Mouse (Mus musculus) CH12F3 (cell line): ENCODE measurements around the gene Dglucy.

Experiments used
- in situ Hi-C: fragments of 300-500 bp; cut with MboI; formaldehyde crosslinking; loops from 2 replicates; pipeline ENCODE4 v1.14.3; 2020; ENCODE audit warnings: low sequenced_read_pairs

Gene Dglucy

DNA sequence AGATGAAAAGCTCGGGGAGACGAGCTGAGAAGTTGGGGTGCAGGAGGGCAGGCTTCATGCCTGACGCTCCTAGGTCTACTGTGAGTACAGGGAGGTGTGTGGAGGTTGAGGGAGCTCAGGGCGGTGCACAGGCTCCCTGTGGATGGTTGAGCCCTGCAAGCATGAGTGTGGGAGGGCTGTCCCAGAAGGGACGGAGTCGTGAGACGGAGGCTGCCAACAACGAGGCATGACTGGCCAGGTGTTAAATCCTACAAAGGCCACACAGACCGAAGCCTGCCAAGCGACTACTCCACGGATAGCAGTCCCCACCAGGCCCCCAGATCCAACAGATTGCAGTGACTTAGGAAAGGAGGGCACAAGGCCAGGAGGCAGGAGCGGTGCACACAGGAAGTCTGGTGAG is 131.9 kb downstream of the Dglucy start:
- in situ Hi-C loops, result loop anchor here (5.0 kb wide), 1 partner anchor 58 kb away; no protein-coding TSS in a partner anchor

DNA sequence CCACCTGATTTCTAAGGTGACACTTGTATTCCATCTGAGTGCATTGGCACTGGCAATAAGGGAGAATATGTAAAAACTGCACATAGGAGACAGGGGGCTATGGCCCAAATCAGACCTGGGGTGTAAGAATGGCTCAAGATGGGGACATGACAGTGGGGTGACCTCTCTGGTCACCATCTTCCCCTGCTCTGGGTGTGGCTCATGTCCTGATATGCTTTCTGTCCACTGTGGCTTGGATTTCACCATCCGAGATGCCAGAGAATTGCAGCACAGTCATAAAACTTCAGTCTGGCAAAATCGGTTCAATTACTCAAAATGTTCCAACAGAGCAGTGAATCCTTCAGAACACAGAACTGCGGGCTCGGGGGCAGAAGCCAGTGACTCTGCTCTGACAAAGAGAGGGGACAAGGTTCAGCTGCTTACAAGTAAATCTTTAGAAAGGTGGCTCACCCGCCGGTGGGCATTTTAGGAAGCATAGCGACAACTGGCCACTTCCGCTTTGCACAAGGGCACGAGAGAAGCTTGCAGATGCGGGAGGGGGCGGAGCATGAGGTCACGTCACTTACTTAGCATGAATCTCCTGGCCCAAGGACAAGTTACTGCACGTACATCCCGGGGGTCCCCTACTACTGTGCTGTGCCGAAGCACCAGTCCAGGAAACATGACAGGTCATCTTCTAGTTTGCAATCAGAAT is 145.9 kb downstream of the Dglucy start:
- in situ Hi-C loops, result loop anchor here (25.0 kb wide), 1 partner anchor 438 kb away; no protein-coding TSS in a partner anchor

- in situ Hi-C loops, result loop anchor here (25.0 kb wide), 1 partner anchor 436 kb away; no protein-coding TSS in a partner anchor
Observed at GRCm38 (mm10) chr12:100925644-100926619, 147.1 kb downstream of the Dglucy start.

DNA sequence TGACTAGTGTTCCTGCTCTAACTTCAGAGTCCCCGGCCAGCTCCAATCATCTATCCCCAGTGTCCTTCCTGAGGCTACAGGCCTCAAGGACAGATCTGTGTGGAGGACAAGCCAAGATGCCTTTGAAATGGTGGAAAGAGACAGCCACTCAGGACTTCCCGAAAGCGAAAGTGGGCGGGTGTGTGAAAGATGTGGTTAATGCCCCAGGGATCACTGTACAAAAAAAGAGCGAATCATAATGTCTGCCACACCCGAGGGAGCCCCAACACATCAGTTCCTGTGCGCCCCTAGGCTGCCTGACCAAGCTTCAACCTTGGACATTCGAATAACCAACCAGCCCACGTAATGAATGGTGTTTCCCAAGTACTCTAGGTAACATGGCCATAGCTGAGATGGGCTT is 149.4 kb downstream of the Dglucy start:
- in situ Hi-C loops, result loop anchor here (25.0 kb wide), 1 partner anchor 434 kb away; no protein-coding TSS in a partner anchor

DNA sequence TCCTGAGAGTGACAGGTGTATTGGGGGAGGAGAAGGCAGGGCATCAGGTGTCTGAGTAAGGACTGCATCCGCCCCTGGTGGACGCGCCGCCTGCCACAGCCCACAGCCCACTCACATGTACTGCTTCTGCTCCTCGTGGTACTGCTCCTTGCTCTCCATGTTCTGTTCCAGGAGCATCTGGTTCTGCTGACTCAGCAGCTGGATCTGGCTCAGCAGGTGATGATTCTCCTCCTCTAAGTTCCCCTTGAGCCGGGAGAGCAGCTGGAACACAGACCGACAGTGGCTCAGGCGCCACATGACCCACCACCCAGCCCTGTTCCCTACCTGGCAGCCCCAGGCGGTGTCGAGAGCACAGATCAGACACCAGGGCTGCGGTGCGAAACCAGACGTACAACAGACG is 152.8 kb downstream of the Dglucy start:
- in situ Hi-C loops, result loop anchor here (25.0 kb wide), 1 partner anchor 431 kb away; no protein-coding TSS in a partner anchor

DNA sequence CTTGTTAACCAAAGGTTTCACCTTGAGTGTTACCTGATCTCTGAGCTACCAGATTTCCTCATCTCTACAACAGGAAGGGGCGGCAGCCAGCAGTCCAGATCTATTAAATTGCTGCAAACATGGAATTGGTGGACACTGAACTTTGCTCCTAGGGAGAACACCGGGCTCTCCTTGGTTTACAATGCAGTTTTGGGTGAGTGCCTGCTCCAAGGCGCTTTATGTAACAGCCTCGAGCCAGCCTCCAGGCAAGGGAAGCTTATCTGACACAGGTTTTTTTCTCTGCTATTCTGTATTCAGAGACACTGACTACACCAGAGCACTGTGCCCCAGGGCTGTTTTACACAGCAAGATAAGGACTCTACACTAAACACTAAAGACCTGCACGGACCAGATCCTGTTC is 155.9 kb downstream of the Dglucy start:
- in situ Hi-C loops, result loop anchor here (25.0 kb wide), 1 partner anchor 428 kb away; no protein-coding TSS in a partner anchor

DNA sequence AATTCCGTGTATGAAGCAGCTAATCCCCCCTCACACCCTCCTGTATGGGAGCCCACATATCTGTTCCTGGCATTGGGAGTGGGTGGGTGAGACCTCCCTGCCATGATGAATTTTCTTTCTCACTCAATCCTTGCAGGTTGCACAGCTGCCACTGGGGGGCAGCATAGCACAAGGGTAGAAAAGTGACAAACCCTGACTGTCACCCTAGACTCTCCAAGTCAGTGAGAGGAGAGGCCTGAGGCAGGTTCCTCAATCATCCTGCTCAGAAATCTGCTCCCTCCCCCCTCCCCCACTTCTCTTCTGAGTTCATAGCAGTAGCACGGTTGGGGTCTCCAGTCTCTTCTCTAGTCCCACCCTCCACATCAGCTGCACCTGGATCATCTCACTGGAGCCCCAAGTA is 157.3 kb downstream of the Dglucy start:
- in situ Hi-C loops, result loop anchor here (25.0 kb wide), 1 partner anchor 426 kb away; no protein-coding TSS in a partner anchor

- in situ Hi-C loops, result loop anchor here (25.0 kb wide), 1 partner anchor 426 kb away; no protein-coding TSS in a partner anchor
Observed at GRCm38 (mm10) chr12:100936737-100937136, 157.9 kb downstream of the Dglucy start.

GRCm38 (mm10) chr12:100937441-100938360 is 158.8 kb downstream of the Dglucy start:
- in situ Hi-C loops, result loop anchor here (25.0 kb wide), 1 partner anchor 425 kb away; no protein-coding TSS in a partner anchor

GRCm38 (mm10) chr12:100941361-100941760 is 162.5 kb downstream of the Dglucy start:
- in situ Hi-C loops, result loop anchor here (25.0 kb wide), 1 partner anchor 421 kb away; no protein-coding TSS in a partner anchor

DNA sequence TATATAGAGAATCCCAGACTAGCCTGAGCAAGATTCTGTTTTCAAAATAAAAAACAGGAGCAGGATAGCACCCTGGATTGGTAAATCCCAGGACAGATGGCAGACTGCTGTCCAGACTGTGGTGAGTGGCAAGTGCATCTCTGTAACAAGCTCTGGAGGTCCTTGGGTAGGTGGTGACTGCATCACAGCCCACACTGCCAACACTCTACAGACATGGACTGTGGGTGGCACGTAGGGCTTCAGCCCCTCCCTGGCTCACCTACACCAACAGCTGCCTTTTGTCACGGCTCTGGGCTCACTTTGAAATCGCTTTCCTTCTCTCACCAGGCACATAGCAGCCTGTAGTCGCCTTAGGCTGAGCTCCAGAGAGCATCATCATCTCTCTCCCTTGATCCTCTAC is 164.3 kb downstream of the Dglucy start:
- in situ Hi-C loops, result loop anchor here (25.0 kb wide), 1 partner anchor 419 kb away; no protein-coding TSS in a partner anchor

DNA sequence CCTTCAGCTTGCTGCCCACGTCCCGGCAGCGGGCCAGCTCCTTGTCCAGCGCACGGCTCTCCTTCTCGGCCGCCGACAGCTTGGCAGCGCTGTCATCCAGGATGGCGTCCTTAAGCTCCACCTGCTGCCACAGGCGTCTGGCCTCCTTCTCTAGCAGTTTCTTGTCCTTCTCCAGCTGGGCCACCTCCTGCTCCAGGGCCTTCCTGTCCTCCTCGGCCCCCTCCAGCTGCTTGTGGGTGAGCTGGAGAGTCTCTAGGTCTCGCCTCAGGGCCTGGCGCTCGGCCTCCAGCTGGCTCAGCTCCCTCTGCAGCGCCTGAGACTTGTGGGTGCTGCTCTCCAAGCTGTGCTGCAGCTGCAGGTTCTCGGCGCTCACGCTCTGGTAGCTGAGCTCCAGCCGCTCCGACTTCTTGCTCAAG is 166.1 kb downstream of the Dglucy start:
- in situ Hi-C loops, result loop anchor here (25.0 kb wide), 1 partner anchor 417 kb away; no protein-coding TSS in a partner anchor

GRCm38 (mm10) chr12:100945501-100945900 is 166.6 kb downstream of the Dglucy start:
- in situ Hi-C loops, result loop anchor here (25.0 kb wide), 1 partner anchor 417 kb away; no protein-coding TSS in a partner anchor

GRCm38 (mm10) chr12:100945948-100946347 is 167.1 kb downstream of the Dglucy start:
- in situ Hi-C loops, result loop anchor here (25.0 kb wide), 1 partner anchor 416 kb away; no protein-coding TSS in a partner anchor
